Mouse (Mus musculus): ENCODE measurements around the gene Zfp385a. TPM values are rescaled to one million over a fixed set of nuclear protein-coding genes. Genes with fewer than 3 reads are reported as not detected.

Gene Zfp385a
- polyA plus RNA-seq, 1 experiment from 2014 or later, result 24.8 TPM

DNA sequence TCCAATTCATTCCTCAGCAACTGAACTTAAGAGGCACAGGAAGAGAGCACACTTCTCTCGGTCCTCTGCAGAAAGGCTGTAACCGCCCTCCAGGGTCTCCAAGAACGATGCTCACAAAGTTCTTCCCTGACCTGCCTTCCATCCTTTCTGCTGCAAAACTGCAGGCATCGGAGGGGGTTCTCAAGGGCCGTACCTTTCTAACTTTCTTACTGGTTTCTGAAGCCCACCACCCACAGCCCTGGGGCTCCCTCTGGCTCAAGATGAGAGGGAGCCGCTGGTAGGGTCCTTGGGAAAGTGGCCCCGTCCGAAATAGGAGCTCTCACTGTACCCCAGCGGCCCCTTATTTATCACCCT lies 35.3 kb downstream of the Zfp385a start:
- H3K4me3 ChIP-seq (ENCODE audit: low read depth, low read length), result peak overlapping the region; percentile 58
- no peak for ATAC-seq (replicated peaks; ENCODE audit: low FRiP score)
- peaks cover 56% of the 10 kb centered on the region for H3K4me1 ChIP-seq (replicated peaks; ENCODE audit: control insufficient read depth, insufficient read depth, low read length)
- H3K9ac ChIP-seq (ENCODE audit: low read depth, low read length), result peak overlapping the region; percentile 57
- H3K36me3 ChIP-seq (ENCODE audit: control insufficient read depth, insufficient read depth, low read length), result no peaks in the 10 kb centered on the region; the same call in 1 of the 2 replicates
- H3K27me3 ChIP-seq (replicated peaks; ENCODE audit: control insufficient read depth, insufficient read depth, low read length), result peaks cover 3% of the 10 kb centered on the region
- H3K9me3 ChIP-seq (ENCODE audit: control insufficient read depth, low read length), result no peaks in the 10 kb centered on the region
- peak overlapping the region; percentile 88 for H3K4me2 ChIP-seq
- H3K27ac ChIP-seq (ENCODE audit: low read depth, low read length), result peak overlapping the region; percentile 83
- DNase-seq (ENCODE audit: low spot score), result no peak
- 3% methylated on average over 9 of the region's 9 CpGs for WGBS

DNA sequence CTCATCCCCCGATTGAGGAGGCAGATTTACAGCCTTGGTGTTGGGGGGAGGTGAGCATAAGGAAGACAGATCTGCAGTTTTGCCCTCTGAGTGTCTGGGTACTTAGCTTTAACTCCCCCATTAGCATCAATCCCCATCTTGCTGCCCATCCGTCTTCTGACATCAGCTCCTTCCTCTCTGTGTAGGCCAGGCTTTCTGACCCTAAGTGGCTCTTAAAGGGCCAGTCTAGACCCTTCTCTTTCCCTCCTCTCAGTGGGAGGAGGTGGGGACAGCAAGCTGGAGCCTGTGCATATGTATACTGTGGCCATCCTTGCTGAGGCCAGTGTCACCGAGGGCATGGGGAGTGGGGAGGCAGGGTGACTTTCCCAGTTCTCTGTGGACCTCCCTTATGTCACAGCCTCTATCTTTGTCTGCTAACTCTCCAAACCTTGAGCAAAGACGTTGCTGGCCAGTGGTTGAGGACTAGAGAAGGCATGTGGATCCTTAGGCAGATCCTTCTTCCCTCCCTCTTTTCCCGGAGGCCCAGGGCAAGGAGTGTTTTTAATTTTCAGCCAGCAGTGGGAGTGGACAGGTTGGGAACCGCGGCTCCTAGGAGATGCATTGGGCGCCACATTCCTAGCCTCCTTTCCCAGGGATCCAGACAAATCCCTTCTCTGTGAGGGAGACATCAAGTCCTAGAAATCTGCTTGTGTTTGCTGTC lies 35.8 kb downstream of the Zfp385a start:
- Histone ChIP-seq H3K27me3 (replicated peaks; ENCODE audit: control insufficient read depth, insufficient read depth, low read length) (peaks cover 3% of the 10 kb centered on the region), H3K4me3 (ENCODE audit: low read depth, low read length) (peak overlapping the region; percentile 58; the same call in 1 of the 2 replicates), H3K4me1 (replicated peaks; ENCODE audit: control insufficient read depth, insufficient read depth, low read length) (peaks cover 59% of the 10 kb centered on the region), H3K27ac (ENCODE audit: low read depth, low read length) (peak overlapping the region; percentile 83), H3K4me2 (peak overlapping the region; percentile 88), H3K9ac (ENCODE audit: low read depth, low read length) (peak overlapping the region; percentile 57), H3K36me3 (ENCODE audit: control insufficient read depth, insufficient read depth, low read length) (peaks cover 4% of the 10 kb centered on the region; the same call in 1 of the 2 replicates), H3K9me3 (ENCODE audit: control insufficient read depth, low read length) (no peaks in the 10 kb centered on the region)
- WGBS, result 11% methylated on average over 8 of the region's 8 CpGs
- peak; percentile 44 for DNase-seq (ENCODE audit: low spot score)
- ATAC-seq (replicated peaks; ENCODE audit: low FRiP score), result no peak

DNA sequence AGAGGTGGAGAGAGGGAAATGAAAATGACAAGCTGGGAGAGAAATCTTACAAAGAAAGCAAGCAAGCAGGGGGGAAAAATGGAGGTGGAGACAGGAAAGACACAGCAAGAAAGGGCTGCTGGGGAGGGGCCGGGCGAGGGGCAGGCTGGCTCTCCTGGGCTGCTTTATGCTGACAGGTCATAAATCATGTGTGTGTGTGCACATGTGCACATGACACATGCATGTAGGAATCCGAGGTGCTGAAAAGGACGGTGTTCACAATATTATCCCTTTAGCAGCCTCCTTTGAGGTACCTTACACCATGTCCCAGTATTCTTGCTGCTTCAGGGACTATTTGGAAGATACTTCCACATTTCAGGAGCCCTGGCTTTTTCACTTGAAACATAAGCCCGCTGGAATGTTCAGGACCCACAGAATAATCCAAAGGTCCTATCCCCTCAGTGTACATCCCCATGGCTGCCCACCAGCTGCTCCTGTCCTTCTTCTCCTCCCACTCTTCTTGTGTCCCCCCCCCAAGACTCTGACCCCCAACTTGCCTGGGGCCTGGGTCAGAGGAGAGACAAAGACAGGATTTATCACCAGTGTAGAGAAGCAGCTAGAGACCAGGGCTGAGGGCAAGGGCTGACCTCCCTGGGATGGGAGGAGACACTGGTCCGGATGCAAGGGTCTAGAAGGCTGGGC lies 37.4 kb downstream of the Zfp385a start:
- H3K9ac ChIP-seq (ENCODE audit: low read depth, low read length), result no peak overlapping the region
- H3K4me3 ChIP-seq (ENCODE audit: low read depth, low read length), result no peak overlapping the region
- H3K4me2 ChIP-seq, result no peak overlapping the region; the same call in 1 of the 2 replicates
- ATAC-seq (replicated peaks; ENCODE audit: low FRiP score) (no peak), DNase-seq (ENCODE audit: low spot score) (no peak)
- H3K9me3 ChIP-seq (ENCODE audit: control insufficient read depth, low read length), result no peaks in the 10 kb centered on the region
- H3K27me3 ChIP-seq (replicated peaks; ENCODE audit: control insufficient read depth, insufficient read depth, low read length), result peaks cover 3% of the 10 kb centered on the region
- H3K4me1 ChIP-seq (replicated peaks; ENCODE audit: control insufficient read depth, insufficient read depth, low read length), result peaks cover 54% of the 10 kb centered on the region
- 37% methylated on average over 6 of the region's 6 CpGs for WGBS
- peak overlapping the region; percentile 81 for H3K27ac ChIP-seq (ENCODE audit: low read depth, low read length)
- peaks cover 12% of the 10 kb centered on the region for H3K36me3 ChIP-seq (ENCODE audit: control insufficient read depth, insufficient read depth, low read length)

DNA sequence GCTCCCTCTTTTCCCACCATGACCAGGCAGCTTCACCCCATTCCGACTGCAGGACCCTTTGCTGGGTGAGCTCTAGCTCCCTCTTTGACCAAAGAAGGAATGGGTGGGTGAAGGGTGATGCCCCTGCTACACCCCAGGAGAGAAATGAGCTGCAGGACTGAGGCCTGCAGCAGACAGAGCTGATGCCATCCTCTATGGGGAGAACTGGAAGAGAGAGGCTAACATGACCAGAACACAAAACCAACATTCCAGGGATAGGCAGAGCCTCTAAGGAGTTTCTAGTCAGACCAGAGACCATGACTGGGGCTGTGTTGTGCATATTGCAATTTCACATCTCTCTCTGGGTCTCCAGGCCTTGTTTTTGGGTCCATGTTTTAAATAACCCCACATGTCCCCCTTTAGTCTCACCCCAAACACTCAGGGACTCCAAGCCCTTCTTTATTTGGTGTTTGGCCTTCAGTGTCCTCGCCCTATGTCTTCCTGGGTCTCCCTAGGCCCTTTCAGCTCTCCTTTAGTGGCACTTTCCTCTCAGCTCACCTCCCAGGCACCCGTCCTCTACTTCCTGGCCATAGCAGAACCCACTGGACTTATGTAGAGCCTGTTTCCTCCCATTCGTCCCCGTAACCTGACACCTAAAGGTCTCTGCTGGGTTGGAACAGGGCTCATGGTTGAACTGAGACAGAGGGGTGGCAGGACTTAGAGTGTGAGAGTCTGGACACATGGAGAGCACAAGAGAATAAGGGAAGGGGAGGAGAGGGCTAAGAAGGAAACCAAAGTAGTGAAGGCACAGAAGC lies 38.1 kb downstream of the Zfp385a start:
- DNase-seq (ENCODE audit: low spot score), result no peak
- 37% methylated on average over 5 of the region's 5 CpGs for WGBS
- ATAC-seq (replicated peaks; ENCODE audit: low FRiP score), result no peak
- Histone ChIP-seq H3K4me2 (no peak overlapping the region), H3K27me3 (replicated peaks; ENCODE audit: control insufficient read depth, insufficient read depth, low read length) (peaks cover 3% of the 10 kb centered on the region), H3K4me3 (ENCODE audit: low read depth, low read length) (no peak overlapping the region), H3K9me3 (ENCODE audit: control insufficient read depth, low read length) (no peaks in the 10 kb centered on the region), H3K4me1 (replicated peaks; ENCODE audit: control insufficient read depth, insufficient read depth, low read length) (peaks cover 55% of the 10 kb centered on the region), H3K27ac (ENCODE audit: low read depth, low read length) (peak overlapping the region; percentile 81), H3K9ac (ENCODE audit: low read depth, low read length) (no peak overlapping the region), H3K36me3 (ENCODE audit: control insufficient read depth, insufficient read depth, low read length) (peaks cover 18% of the 10 kb centered on the region)

DNA sequence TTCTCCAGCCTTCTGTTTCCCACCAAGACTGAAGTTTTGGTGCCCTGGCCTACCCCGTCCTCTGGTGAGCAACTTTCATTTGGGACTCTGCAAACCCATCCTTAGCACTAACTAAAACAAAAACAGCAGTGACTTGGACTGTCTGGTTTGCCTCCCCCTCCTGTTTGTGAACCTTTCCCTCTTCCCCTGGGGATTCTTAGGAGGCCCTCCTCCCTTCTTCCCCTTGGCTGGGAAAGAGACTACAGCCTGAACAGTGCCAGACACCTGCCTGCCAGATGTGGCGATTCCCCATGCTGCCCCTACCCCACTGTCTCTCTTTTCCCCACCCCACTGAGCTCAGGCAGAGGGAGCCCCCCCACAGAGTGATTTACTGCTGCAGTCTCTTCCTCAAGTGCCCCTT lies 38.8 kb downstream of the Zfp385a start:
- Histone ChIP-seq H3K9ac (ENCODE audit: low read depth, low read length) (no peak overlapping the region), H3K4me3 (ENCODE audit: low read depth, low read length) (no peak overlapping the region), H3K27me3 (replicated peaks; ENCODE audit: control insufficient read depth, insufficient read depth, low read length) (peaks cover 3% of the 10 kb centered on the region), H3K4me1 (replicated peaks; ENCODE audit: control insufficient read depth, insufficient read depth, low read length) (peaks cover 52% of the 10 kb centered on the region), H3K27ac (ENCODE audit: low read depth, low read length) (peak overlapping the region; percentile 81), H3K9me3 (ENCODE audit: control insufficient read depth, low read length) (no peaks in the 10 kb centered on the region), H3K36me3 (ENCODE audit: control insufficient read depth, insufficient read depth, low read length) (peaks cover 24% of the 10 kb centered on the region), H3K4me2 (no peak overlapping the region)
- 44% methylated on average over 2 of the region's 2 CpGs for WGBS
- ATAC-seq (replicated peaks; ENCODE audit: low FRiP score), result no peak
- DNase-seq (ENCODE audit: low spot score), result no peak

DNA sequence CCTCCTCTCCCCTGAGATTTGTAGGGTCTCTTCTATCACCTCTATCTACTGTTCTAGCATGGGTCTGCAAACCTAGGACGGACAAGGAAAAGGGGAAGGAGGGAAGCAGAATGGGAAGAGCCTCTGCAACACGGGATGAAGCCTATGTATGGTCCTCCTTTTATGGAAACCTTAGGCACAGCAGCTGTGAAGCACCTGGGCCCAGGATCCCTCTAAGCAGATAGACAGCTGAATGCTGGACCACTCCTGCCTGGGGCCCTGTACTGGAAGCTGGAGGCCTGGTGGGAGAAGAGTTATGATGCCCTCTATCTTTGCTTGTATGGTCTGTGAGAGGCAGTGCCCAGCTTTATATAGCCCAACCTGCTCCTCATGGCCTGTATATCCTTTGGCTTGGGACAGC lies 39.3 kb downstream of the Zfp385a start:
- 36% methylated on average over 2 of the region's 2 CpGs for WGBS
- peaks cover 3% of the 10 kb centered on the region for H3K27me3 ChIP-seq (replicated peaks; ENCODE audit: control insufficient read depth, insufficient read depth, low read length)
- H3K4me2 ChIP-seq, result no peak overlapping the region
- H3K4me1 ChIP-seq (replicated peaks; ENCODE audit: control insufficient read depth, insufficient read depth, low read length), result peaks cover 50% of the 10 kb centered on the region
- no peaks in the 10 kb centered on the region for H3K9me3 ChIP-seq (ENCODE audit: control insufficient read depth, low read length)
- no peak overlapping the region for H3K9ac ChIP-seq (ENCODE audit: low read depth, low read length)
- H3K27ac ChIP-seq (ENCODE audit: low read depth, low read length), result peak overlapping the region; percentile 81
- H3K4me3 ChIP-seq (ENCODE audit: low read depth, low read length), result no peak overlapping the region
- peaks cover 26% of the 10 kb centered on the region for H3K36me3 ChIP-seq (ENCODE audit: control insufficient read depth, insufficient read depth, low read length)
- ATAC-seq (replicated peaks; ENCODE audit: low FRiP score), result no peak
- DNase-seq (ENCODE audit: low spot score), result no peak

DNA sequence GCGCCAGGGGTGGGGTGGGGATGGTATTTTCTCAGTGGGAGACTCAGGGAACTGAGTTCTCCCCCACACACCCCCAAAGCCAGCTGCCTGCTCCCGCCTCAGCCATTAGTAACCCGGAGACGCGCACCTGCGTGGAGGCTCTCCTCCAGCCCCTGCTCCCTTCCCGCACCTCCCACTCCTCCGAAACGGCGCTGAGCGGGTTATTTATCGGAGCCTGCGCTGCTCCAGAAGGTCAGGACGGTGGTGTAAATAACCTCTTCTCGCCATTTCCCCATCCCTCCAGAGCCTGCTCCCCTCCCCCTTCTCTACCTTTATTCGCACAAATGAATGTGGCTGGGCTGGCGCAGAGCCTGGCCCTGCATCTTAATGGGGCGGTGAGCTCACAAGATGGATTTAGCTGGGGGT lies 39.8 kb downstream of the Zfp385a start:
- Histone ChIP-seq H3K27ac (ENCODE audit: low read depth, low read length) (no peak overlapping the region), H3K4me3 (ENCODE audit: low read depth, low read length) (no peak overlapping the region), H3K9ac (ENCODE audit: low read depth, low read length) (no peak overlapping the region), H3K27me3 (replicated peaks; ENCODE audit: control insufficient read depth, insufficient read depth, low read length) (peaks cover 3% of the 10 kb centered on the region), H3K9me3 (ENCODE audit: control insufficient read depth, low read length) (no peaks in the 10 kb centered on the region), H3K4me2 (0 out of 2 replicates have a peak overlapping the region, but pooled peaks have one; percentile 3), H3K4me1 (replicated peaks; ENCODE audit: control insufficient read depth, insufficient read depth, low read length) (peaks cover 50% of the 10 kb centered on the region), H3K36me3 (ENCODE audit: control insufficient read depth, insufficient read depth, low read length) (peaks cover 26% of the 10 kb centered on the region)
- WGBS, result 52% methylated on average over 18 of the region's 18 CpGs
- no peak for DNase-seq (ENCODE audit: low spot score)
- no peak for ATAC-seq (replicated peaks; ENCODE audit: low FRiP score)

DNA sequence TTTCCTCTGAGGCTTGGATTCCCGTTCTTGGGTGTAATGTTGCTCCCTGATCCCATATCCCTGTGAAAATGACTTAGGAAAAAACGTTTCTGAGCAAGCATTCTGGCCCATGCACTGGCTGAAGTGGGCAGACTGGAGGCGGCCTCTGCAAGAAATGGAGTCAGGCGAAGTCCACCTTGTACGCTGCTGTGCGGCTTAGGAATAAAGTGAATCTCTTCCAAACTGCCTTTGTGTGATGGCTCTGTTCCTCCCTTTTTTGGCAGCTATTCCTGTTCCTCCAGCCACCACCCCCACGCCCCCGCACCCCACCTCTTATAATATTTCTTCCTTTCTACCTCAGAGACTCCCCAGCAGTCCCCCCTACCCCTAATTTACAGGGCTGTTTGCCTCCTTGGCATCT lies 40.2 kb downstream of the Zfp385a start:
- Histone ChIP-seq H3K9me3 (ENCODE audit: control insufficient read depth, low read length) (no peaks in the 10 kb centered on the region), H3K9ac (ENCODE audit: low read depth, low read length) (no peak overlapping the region), H3K27me3 (replicated peaks; ENCODE audit: control insufficient read depth, insufficient read depth, low read length) (peaks cover 3% of the 10 kb centered on the region), H3K36me3 (ENCODE audit: control insufficient read depth, insufficient read depth, low read length) (peaks cover 26% of the 10 kb centered on the region), H3K27ac (ENCODE audit: low read depth, low read length) (no peak overlapping the region), H3K4me2 (0 out of 2 replicates have a peak overlapping the region, but pooled peaks have one; percentile 3), H3K4me3 (ENCODE audit: low read depth, low read length) (no peak overlapping the region), H3K4me1 (replicated peaks; ENCODE audit: control insufficient read depth, insufficient read depth, low read length) (peaks cover 46% of the 10 kb centered on the region)
- ATAC-seq (replicated peaks; ENCODE audit: low FRiP score) (no peak), DNase-seq (ENCODE audit: low spot score) (no peak)
- 67% methylated on average over 8 of the region's 8 CpGs for WGBS

All from liver, embryonic 11.5 days (tissue).